Mouse (Mus musculus) kidney, adult 2 months (tissue): ENCODE results near the gene Dab2ip. TPM values are rescaled to one million over a fixed set of nuclear protein-coding genes. Genes with fewer than 3 reads are reported as not detected.

Experiments used
- DNase-seq: peaks from one replicate; pipeline ENCODE4 v3.0.0; 2021
- H3K27ac ChIP-seq: fragments of 200-500 bp; 2 replicates; pipeline ENCODE4 v1.5.1; 2012; ENCODE audit warnings: low read depth, low read length, control low read depth, inconsistent platforms; ENCODE audit not compliant: insufficient read depth
- H3K27me3 ChIP-seq: fragments of 200-500 bp; replicated peaks from 2 replicates; pipeline ENCODE4 v1.6.1; 2012; ENCODE audit warnings: mild to moderate bottlenecking, moderate library complexity, low read length, inconsistent platforms; ENCODE audit not compliant: control insufficient read depth, insufficient read depth
- H3K36me3 ChIP-seq: fragments of 200-500 bp; 2 replicates; pipeline ENCODE4 v1.6.1; 2012; ENCODE audit warnings: mild to moderate bottlenecking, moderate library complexity, low read length, inconsistent platforms; ENCODE audit not compliant: control insufficient read depth, insufficient read depth
- H3K4me1 ChIP-seq: fragments of 200-500 bp; 2 replicates; pipeline ENCODE4 v1.6.1; 2011; ENCODE audit warnings: low read length; ENCODE audit not compliant: control insufficient read depth, insufficient read depth
- H3K4me3 ChIP-seq: fragments of 200-500 bp; 2 replicates; pipeline ENCODE4 v1.5.1; 2011; ENCODE audit warnings: mild to moderate bottlenecking, low read depth, low read length, control low read depth; ENCODE audit not compliant: insufficient read depth
- CTCF ChIP-seq: fragments of 200-500 bp; conservative IDR thresholded peaks from 2 replicates; pipeline ENCODE4 v1.5.1; 2011; ENCODE audit warnings: low read depth, mild to moderate bottlenecking, control low read depth, low read length, moderate library complexity, mixed read lengths; ENCODE audit not compliant: insufficient read depth, insufficient read length
- POLR2A ChIP-seq: fragments of 200-500 bp; IDR thresholded peaks from one replicate; pipeline ENCODE4 v1.6.1; 2011; ENCODE audit warnings: low read depth, low read length, control low read depth
- WGBS: fragments of 180-500 bp; shearing (Covaris S2); methylation state at CpG from one replicate; pipeline ENCODE4 v1.1.7; 2018; 5-methylcytosine and 5-hydroxymethylcytosine counted together
- polyA plus RNA-seq: library from polyadenylated mRNA; depleted of rRNA; stranded (reverse); fragments of >200 nt; gene quantifications from 2 replicates; pipeline ENCODE4 v1.2.3, GENCODE M21; 2012

Gene Dab2ip
- polyA plus RNA-seq, 1 experiment: 32.9 TPM

DNA sequence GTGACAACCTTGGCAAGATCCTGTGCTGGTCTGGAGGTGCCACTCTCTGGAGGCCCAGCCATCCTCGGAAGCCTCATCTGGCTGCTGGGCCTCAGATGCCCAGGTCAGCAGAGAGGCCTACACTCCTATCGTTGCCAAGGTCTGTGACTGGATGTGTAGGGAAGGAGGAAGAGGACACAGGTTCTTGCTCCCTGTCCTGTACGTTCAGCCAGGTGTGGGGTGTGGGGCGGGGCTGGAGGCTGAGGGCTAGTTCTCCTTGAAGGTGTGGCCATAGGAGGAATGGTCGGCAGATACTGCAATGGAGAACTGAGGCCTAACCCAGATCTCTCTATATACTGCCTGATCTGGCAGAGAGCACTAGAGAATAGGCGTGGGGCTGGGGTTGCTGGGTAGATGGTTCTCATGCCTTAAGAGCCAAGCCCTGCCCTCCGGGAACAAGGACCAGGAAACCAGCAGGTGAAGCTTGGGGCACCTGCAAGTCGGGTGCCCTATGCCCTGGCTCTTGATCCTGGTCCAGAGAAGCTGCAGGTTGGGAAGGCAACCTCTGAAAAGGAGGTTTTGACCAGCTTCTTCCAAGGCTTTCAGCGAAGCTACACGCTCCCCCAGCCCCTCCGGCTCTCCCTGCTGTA lies 134.3 kb downstream of the Dab2ip start:
- TF ChIP-seq POLR2A: no peak
- TF ChIP-seq CTCF: no peak
- peak; percentile 67 for DNase-seq
- H3K27ac ChIP-seq: peak overlapping the region; percentile 72
- WGBS: 42% methylated on average over 11 of the region's 11 CpGs
- H3K27me3 ChIP-seq: no peaks in the 10 kb centered on the region
- H3K4me1 ChIP-seq: peaks cover 67% of the 10 kb centered on the region
- H3K36me3 ChIP-seq: no peaks in the 10 kb centered on the region
- H3K4me3 ChIP-seq: peak overlapping the region; percentile 51

DNA sequence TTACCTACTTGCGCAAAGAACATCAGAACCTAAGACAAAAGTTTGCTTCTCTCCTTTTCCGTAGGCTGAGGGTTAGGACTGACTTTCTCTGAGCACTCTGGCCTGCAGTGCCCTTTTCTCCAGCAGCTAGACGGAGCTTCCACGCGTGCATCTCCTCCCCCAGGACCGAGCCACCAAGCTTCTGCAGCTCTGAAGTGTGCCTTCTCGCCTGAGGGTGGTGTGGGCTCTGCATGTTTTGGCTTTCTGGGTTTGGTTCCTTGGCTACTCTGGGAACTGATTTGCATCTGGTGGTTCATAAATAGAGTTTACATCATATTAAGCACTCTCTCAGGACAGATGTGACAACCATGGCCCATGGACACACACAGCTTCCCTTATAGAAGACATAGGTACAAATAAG lies 135.0 kb downstream of the Dab2ip start:
- no peaks in the 10 kb centered on the region for H3K36me3 ChIP-seq
- H3K27me3 ChIP-seq: no peaks in the 10 kb centered on the region
- H3K4me3 ChIP-seq: no peak overlapping the region
- no peak for DNase-seq
- WGBS: 48% methylated on average over 7 of the region's 7 CpGs
- peaks cover 66% of the 10 kb centered on the region for H3K4me1 ChIP-seq
- TF ChIP-seq POLR2A: no peak
- peak overlapping the region; percentile 17; the same call in 1 of the 2 replicates for H3K27ac ChIP-seq

- H3K4me1 ChIP-seq: peaks cover 55% of the 10 kb centered on the region
- H3K4me3 ChIP-seq: no peak overlapping the region
- no peaks in the 10 kb centered on the region for H3K27me3 ChIP-seq
- WGBS: 47% methylated on average over 2 of the region's 2 CpGs
- no peak for DNase-seq
- H3K27ac ChIP-seq: no peak overlapping the region
- H3K36me3 ChIP-seq: no peaks in the 10 kb centered on the region
- no peak for TF ChIP-seq CTCF
- TF ChIP-seq POLR2A: no peak
These were observed 136.0 kb downstream of the Dab2ip start for GRCm38 (mm10) chr2:35694111-35694510.

DNA sequence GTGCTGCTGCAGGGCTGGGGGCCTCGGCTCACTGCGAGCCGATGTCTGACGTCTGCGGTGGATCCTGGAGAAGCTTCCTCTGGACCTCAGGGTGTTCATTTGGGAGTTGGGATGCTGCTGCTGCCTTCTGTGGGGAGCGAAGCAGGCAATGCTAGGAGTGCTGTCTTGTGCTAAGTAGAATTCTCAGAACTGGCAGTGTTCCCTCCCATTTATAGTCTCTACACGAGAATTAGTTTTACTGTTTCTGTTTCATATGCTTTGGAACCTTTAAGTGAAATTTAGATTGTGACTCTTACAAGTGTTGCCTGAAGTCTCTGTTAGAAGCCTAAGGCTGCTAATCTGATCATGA lies 138.1 kb downstream of the Dab2ip start:
- H3K27ac ChIP-seq: no peak overlapping the region; the same call in 1 of the 2 replicates
- DNase-seq: no peak
- peaks cover 42% of the 10 kb centered on the region for H3K4me1 ChIP-seq
- H3K27me3 ChIP-seq: no peaks in the 10 kb centered on the region
- H3K36me3 ChIP-seq: no peaks in the 10 kb centered on the region
- 55% methylated on average over 7 of the region's 7 CpGs for WGBS
- H3K4me3 ChIP-seq: no peak overlapping the region
- TF ChIP-seq POLR2A: no peak
- TF ChIP-seq CTCF: no peak

DNA sequence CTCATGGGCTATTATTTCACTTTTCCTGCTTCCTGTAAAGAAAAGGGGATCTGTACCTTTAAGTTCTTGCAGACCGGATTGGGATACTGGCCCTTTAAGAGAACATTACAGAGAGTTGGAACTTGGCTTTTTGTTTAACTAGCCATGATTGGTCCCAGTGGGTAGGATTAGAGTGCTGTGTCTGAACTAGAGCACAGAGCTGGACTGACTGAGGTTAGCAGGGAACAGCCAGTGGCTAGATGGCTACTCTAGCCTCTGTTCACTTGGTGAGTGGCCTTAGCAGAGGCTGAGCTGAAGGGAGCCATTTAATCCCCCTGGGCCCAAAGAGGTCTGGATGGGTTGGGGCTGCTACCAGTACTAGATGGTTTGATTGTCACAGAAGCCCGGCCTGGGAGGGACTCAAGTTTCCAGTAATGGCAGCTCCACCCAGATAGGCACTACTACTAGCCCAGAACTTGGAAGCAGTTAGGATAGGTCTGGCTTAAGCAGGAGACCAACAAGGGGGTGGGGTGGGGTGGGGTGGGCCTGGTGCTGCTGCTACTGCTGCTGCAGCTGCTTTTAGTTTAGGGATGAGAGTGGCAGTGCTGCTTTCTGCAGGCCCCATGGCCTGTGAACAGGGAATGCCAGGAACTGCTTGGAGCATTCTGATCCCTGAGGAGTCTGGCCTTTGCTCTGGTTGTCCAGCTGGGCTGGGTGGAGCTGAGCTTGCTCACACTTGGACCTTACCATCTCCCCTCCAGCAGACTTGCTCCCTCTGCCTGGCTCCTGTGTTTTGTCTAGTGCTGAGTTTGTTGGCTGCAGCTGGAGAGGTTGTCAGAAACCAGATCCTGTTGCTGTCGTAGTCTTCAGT lies 138.7 kb downstream of the Dab2ip start:
- peak; percentile 83 for DNase-seq
- Histone ChIP-seq H3K27me3 (no peaks in the 10 kb centered on the region), H3K4me3 (peak overlapping the region; percentile 16), H3K4me1 (peaks cover 40% of the 10 kb centered on the region), H3K36me3 (no peaks in the 10 kb centered on the region), H3K27ac (peak overlapping the region; percentile 53)
- TF ChIP-seq CTCF (no peak), POLR2A (no peak)
- WGBS: 12% methylated on average over 3 of the region's 3 CpGs

DNA sequence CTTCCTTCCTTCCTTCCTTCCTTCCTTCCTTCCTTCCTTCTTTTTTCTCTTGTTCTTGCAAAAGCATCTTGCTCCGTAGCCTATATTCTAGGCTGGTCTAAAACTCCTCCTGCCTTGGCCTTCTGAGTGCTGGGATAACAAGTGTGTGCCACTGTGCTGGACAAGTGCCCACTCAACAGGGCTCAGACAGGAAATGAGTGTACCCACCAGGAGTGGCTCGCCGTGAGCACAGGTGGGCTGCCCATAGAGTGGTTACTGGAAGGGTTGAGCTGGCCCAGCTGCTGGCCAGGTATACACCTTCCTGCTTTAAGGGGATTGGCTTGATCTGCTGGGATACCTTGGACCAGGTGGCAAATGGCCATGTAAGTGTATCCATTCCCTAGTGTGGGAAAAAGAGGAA lies 139.7 kb downstream of the Dab2ip start:
- Histone ChIP-seq H3K27ac (no peak overlapping the region), H3K27me3 (no peaks in the 10 kb centered on the region), H3K4me3 (no peak overlapping the region), H3K36me3 (no peaks in the 10 kb centered on the region), H3K4me1 (peaks cover 38% of the 10 kb centered on the region)
- WGBS: 75% methylated on average over 3 of the region's 3 CpGs
- no peak for TF ChIP-seq POLR2A
- TF ChIP-seq CTCF: no peak
- DNase-seq: no peak

GRCm38 (mm10) chr2:35700966-35701365 lies 142.9 kb downstream of the Dab2ip start:
- Histone ChIP-seq H3K36me3 (no peaks in the 10 kb centered on the region), H3K4me1 (peaks cover 18% of the 10 kb centered on the region), H3K27me3 (no peaks in the 10 kb centered on the region), H3K4me3 (no peak overlapping the region), H3K27ac (0 out of 2 replicates have a peak overlapping the region, but pooled peaks have one; percentile 11)
- 78% methylated on average over 2 of the region's 2 CpGs for WGBS
- DNase-seq: no peak
- TF ChIP-seq POLR2A: no peak
- TF ChIP-seq CTCF: no peak
